Mouse (Mus musculus) CH12.LX (cell line): ENCODE data around the gene Mfsd4b5. TPM values are rescaled to one million over a fixed set of nuclear protein-coding genes. Genes with fewer than 3 reads are reported as not detected.

Experiments used
- DNase-seq: peaks from one replicate; pipeline ENCODE4 v3.0.0-alpha.2; 2013; ENCODE audit errors: extremely low read depth
- H3K27ac ChIP-seq: 2 replicates; pipeline ENCODE4 v1.5.1; 2012; ENCODE audit warnings: low read depth, mild to moderate bottlenecking, control low read depth, moderate library complexity; ENCODE audit not compliant: insufficient read depth
- H3K27me3 ChIP-seq: replicated peaks from 2 replicates; pipeline ENCODE3; 2012; ENCODE audit warnings: inconsistent platforms
- H3K36me3 ChIP-seq, 2 experiments: replicated peaks in 1 of 2; 2 replicates each; pipeline versions ENCODE3 to v1.6.1; 2012; ENCODE audit warnings: inconsistent platforms in 1 of 2, low read length in 1 of 2, mild to moderate bottlenecking in 1 of 2, mixed read lengths in 1 of 2, moderate library complexity in 1 of 2; ENCODE audit not compliant: control insufficient read depth in 1 of 2, insufficient read depth in 1 of 2
- H3K4me1 ChIP-seq, 2 experiments: 2 replicates each; pipeline ENCODE4 v1.6.1; 2012; ENCODE audit warnings: inconsistent platforms in 1 of 2, moderate library complexity in 1 of 2; ENCODE audit not compliant: insufficient read depth in 2 of 2, control insufficient read depth in 1 of 2
- H3K4me2 ChIP-seq: 2 replicates; pipeline ENCODE4 v1.6.1; 2012; ENCODE audit warnings: low read depth, mild to moderate bottlenecking, control low read depth; ENCODE audit not compliant: poor library complexity, insufficient read depth, severe bottlenecking
- H3K4me3 ChIP-seq, 3 experiments: fragments of 150-350 bp in 1 of 3; sonication (generic) in 1 of 3; replicated peaks in 1 of 3; 2 replicates each; pipeline versions ENCODE3 to v1.5.1; 2011 to 2012; ENCODE audit warnings: low read depth in 2 of 3, low read length in 2 of 3, mild to moderate bottlenecking in 2 of 3, moderate library complexity in 2 of 3, control low read depth in 1 of 3, improper control_type of control experiment in 1 of 3, inconsistent platforms in 1 of 3, mixed read lengths in 1 of 3; ENCODE audit not compliant: poor library complexity in 1 of 3
- H3K79me2 ChIP-seq: replicated peaks from 2 replicates; pipeline ENCODE4 v1.6.1; 2012; ENCODE audit warnings: mild to moderate bottlenecking, moderate library complexity; ENCODE audit not compliant: control insufficient read depth, poor library complexity, insufficient read depth, severe bottlenecking; ENCODE audit errors: extremely low read depth
- H3K9ac ChIP-seq: 2 replicates; pipeline ENCODE4 v1.6.1; 2012; ENCODE audit warnings: low read depth, mild to moderate bottlenecking, control low read depth, moderate library complexity; ENCODE audit not compliant: insufficient read depth
- H3K9me3 ChIP-seq: replicated peaks from 2 replicates; pipeline ENCODE3; 2012; ENCODE audit warnings: low read length, inconsistent platforms, mixed read lengths
- CHD1 ChIP-seq: IDR thresholded peaks from 2 replicates; pipeline ENCODE4 v1.6.1; 2012; ENCODE audit warnings: low read depth, low read length, improper control_type of control experiment, inconsistent platforms
- CHD2 ChIP-seq: IDR thresholded peaks from 2 replicates; pipeline ENCODE4 v1.6.1; 2011; ENCODE audit warnings: low read length, improper control_type of control experiment
- CTCF ChIP-seq, 2 experiments: IDR thresholded peaks in 1 of 2; conservative IDR thresholded peaks in 1 of 2; 2 replicates each; pipeline ENCODE4 v1.5.1; 2011 to 2012; ENCODE audit warnings: low read depth in 2 of 2, low read length in 2 of 2, improper control_type of control experiment in 1 of 2, inconsistent platforms in 1 of 2, mild to moderate bottlenecking in 1 of 2, moderate library complexity in 1 of 2
- ELF1 ChIP-seq: IDR thresholded peaks from 2 replicates; pipeline ENCODE4 v1.6.1; 2014; ENCODE audit warnings: low read depth, mild to moderate bottlenecking, inconsistent platforms, low read length, improper control_type of control experiment
- ETS1 ChIP-seq: conservative IDR thresholded peaks from 2 replicates; pipeline ENCODE4 v1.6.1; 2012; ENCODE audit warnings: low read depth, mild to moderate bottlenecking, inconsistent platforms, low read length, improper control_type of control experiment, moderate library complexity
- HCFC1 ChIP-seq: IDR thresholded peaks from 2 replicates; pipeline ENCODE4 v1.6.1; 2012; ENCODE audit warnings: low read depth, mild to moderate bottlenecking, inconsistent platforms, low read length, improper control_type of control experiment
- KAT2A ChIP-seq: IDR thresholded peaks from 2 replicates; pipeline ENCODE4 v1.6.1; 2012; ENCODE audit warnings: low read length, improper control_type of control experiment, inconsistent platforms; ENCODE audit not compliant: insufficient replicate concordance
- MAFK ChIP-seq: IDR thresholded peaks from 2 replicates; pipeline ENCODE4 v1.6.1; 2011; ENCODE audit warnings: low read length, improper control_type of control experiment; ENCODE audit not compliant: insufficient replicate concordance
- MXI1 ChIP-seq: IDR thresholded peaks from 2 replicates; pipeline ENCODE4 v1.6.1; 2011; ENCODE audit warnings: mild to moderate bottlenecking, low read depth, low read length, improper control_type of control experiment
- MYC ChIP-seq: IDR thresholded peaks from 2 replicates; pipeline ENCODE4 v1.6.1; 2011; ENCODE audit warnings: low read depth, mild to moderate bottlenecking, improper control_type of control experiment, low read length
- NELFE ChIP-seq: IDR thresholded peaks from 2 replicates; pipeline ENCODE4 v1.6.1; 2011; ENCODE audit warnings: low read depth, low read length, improper control_type of control experiment
- NRF1 ChIP-seq: IDR thresholded peaks from 2 replicates; pipeline ENCODE4 v1.6.1; 2014; ENCODE audit warnings: low read depth, mild to moderate bottlenecking, inconsistent platforms, low read length, improper control_type of control experiment, moderate library complexity
- PAX5 ChIP-seq: IDR thresholded peaks from 2 replicates; pipeline ENCODE4 v1.6.1; 2012; ENCODE audit warnings: low read length, inconsistent platforms, mixed read lengths
- RAD21 ChIP-seq: IDR thresholded peaks from 2 replicates; pipeline ENCODE4 v1.6.1; 2011; ENCODE audit warnings: low read depth, mild to moderate bottlenecking, low read length, improper control_type of control experiment, moderate library complexity
- SMC3 ChIP-seq: IDR thresholded peaks from 2 replicates; pipeline ENCODE4 v1.6.1; 2011; ENCODE audit warnings: low read depth, low read length, improper control_type of control experiment
- TBP ChIP-seq: conservative IDR thresholded peaks from 2 replicates; pipeline ENCODE4 v1.6.1; 2011; ENCODE audit warnings: low read depth, low read length, improper control_type of control experiment
- TCF12 ChIP-seq: IDR thresholded peaks from 2 replicates; pipeline ENCODE4 v1.6.1; 2014; ENCODE audit warnings: low read depth, mild to moderate bottlenecking, inconsistent platforms, low read length, improper control_type of control experiment
- UBTF ChIP-seq: IDR thresholded peaks from 2 replicates; pipeline ENCODE4 v1.6.1; 2012; ENCODE audit warnings: low read depth, mild to moderate bottlenecking, inconsistent platforms, low read length, improper control_type of control experiment, moderate library complexity
- USF1 ChIP-seq: IDR thresholded peaks from 2 replicates; pipeline ENCODE4 v1.6.1; 2014; ENCODE audit warnings: low read depth, mild to moderate bottlenecking, inconsistent platforms, low read length, improper control_type of control experiment
- USF2 ChIP-seq: conservative IDR thresholded peaks from 2 replicates; pipeline ENCODE4 v1.6.1; 2011; ENCODE audit warnings: low read depth, low read length, improper control_type of control experiment
- ZC3H11A ChIP-seq: IDR thresholded peaks from 2 replicates; pipeline ENCODE4 v1.6.1; 2012; ENCODE audit warnings: low read depth, mild to moderate bottlenecking, inconsistent platforms, low read length, improper control_type of control experiment
- dilution Hi-C: fragments of 300-500 bp; cut with MboI; formaldehyde crosslinking; loops from 2 replicates; pipeline ENCODE4 v1.14.3; 2020; ENCODE audit warnings: low sequenced_read_pairs; ENCODE audit not compliant: extremely low pct_unique_long_range_greater_than_20kb, extremely low pct_ligation_motif_present
- in situ Hi-C: fragments of 300-500 bp; cut with MboI; formaldehyde crosslinking; loops from 3 replicates; pipeline ENCODE4 v1.14.3; 2019; ENCODE audit warnings: low sequenced_read_pairs, low pct_ligation_motif_present, low pct_unique_long_range_greater_than_20kb, mixed read lengths
- polyA plus RNA-seq: library from polyadenylated mRNA; unstranded; fragments of >175 nt; gene quantifications from 2 replicates; pipeline ENCODE4 v1.2.1, GENCODE M21; 2012; ENCODE audit warnings: low read depth; ENCODE audit not compliant: insufficient read length
- total RNA-seq, 2 experiments: library from RNA; depleted of rRNA; stranded (reverse); fragments of 300-350 nt in 1 of 2; fragments of >200 nt in 1 of 2; gene quantifications; 2 replicates each; pipeline ENCODE4 v1.2.3; 2012 to 2014

Gene Mfsd4b5
- total and polyA plus RNA-seq, 3 experiments = not detected

DNA sequence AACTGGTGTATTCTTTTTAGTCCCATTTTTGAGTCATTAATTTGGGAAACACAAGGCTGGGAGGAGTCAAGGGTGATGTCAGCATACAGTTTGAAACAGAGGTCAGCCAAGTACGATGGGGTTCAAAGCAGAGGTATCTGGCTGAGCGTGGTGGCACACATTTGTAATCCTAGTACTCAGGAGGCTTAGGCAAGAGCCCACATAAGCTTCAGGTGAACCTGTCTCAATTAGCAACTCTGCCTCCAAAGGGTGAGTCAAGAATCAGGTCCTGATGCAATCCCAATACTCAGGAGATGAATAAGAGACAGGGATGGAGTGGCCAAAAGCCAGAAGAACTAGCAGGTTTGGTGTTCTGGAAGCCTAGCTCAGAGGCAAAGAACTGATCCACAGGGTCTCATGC is 46.5 kb upstream of the Mfsd4b5 start:
- Histone ChIP-seq H3K4me2 (no peak overlapping the region), H3K79me2 (no peaks in the 10 kb centered on the region), H3K4me3 (no peak overlapping the region), H3K4me1 (no peaks in the 10 kb centered on the region), H3K36me3 (no peaks in the 10 kb centered on the region), H3K9ac (no peak overlapping the region)
- DNase-seq = no peak
- TF ChIP-seq TBP = no peak
- no peak for TF ChIP-seq CTCF (conservative IDR thresholded peaks at IDR 0.05 in 1 of 2, IDR thresholded peaks at IDR 0.05 in 1 of 2; ENCODE audit: low read depth in 2 of 2, low read length in 2 of 2)
- no peak for TF ChIP-seq TCF12
- TF ChIP-seq KAT2A = no peak
- TF ChIP-seq MYC = no peak
- no peak for TF ChIP-seq ZC3H11A
- no peak for TF ChIP-seq SMC3
- no peak for TF ChIP-seq PAX5
- TF ChIP-seq CHD1 = no peak
- TF ChIP-seq NRF1 = no peak
- TF ChIP-seq UBTF = no peak
- no peak for TF ChIP-seq USF1
- TF ChIP-seq, all 38 proteins: peak for 0
- dilution Hi-C loops = no loop called here
- in situ Hi-C loops = no loop called here
- H3K27ac ChIP-seq = no peak overlapping the region
- no peaks in the 10 kb centered on the region for H3K27me3 ChIP-seq
- H3K9me3 ChIP-seq = no peaks in the 10 kb centered on the region

DNA sequence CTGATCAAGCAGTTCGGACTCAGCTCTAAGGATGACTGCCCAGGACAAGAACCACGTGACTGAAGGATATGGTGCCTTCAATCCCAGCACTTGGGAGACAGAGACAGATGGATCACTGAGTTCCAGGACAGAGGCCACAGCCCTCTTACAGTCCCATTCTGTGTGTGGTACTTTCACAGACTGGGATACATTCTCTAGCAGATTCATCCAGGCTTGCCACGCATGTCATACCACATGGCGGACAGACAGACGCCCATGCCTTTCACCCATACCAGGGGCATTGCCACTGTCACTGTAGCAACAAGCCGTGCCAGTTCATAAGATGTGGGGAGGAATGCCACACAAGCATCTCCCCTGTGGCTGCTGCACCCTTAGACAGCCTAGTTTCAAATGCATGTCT is 44.3 kb upstream of the Mfsd4b5 start:
- DNase-seq = no peak
- Histone ChIP-seq H3K4me2 (no peak overlapping the region), H3K9me3 (peaks cover 2% of the 10 kb centered on the region), H3K36me3 (no peaks in the 10 kb centered on the region), H3K9ac (no peak overlapping the region), H3K4me3 (no peak overlapping the region), H3K27me3 (no peaks in the 10 kb centered on the region), H3K27ac (no peak overlapping the region), H3K4me1 (no peaks in the 10 kb centered on the region), H3K79me2 (no peaks in the 10 kb centered on the region)
- dilution Hi-C loops = no loop called here
- in situ Hi-C loops = no loop called here
- no peak for TF ChIP-seq NRF1
- TF ChIP-seq NELFE = no peak
- TF ChIP-seq TBP = no peak
- no peak for TF ChIP-seq USF2
- TF ChIP-seq MXI1 = no peak

GRCm38 (mm10) chr10:40029610-40030009 is 43.2 kb upstream of the Mfsd4b5 start:
- Histone ChIP-seq H3K27ac (no peak overlapping the region), H3K9ac (no peak overlapping the region), H3K27me3 (no peaks in the 10 kb centered on the region), H3K4me2 (no peak overlapping the region), H3K4me3 (no peak overlapping the region), H3K4me1 (no peaks in the 10 kb centered on the region), H3K36me3 (no peaks in the 10 kb centered on the region), H3K9me3 (peaks cover 2% of the 10 kb centered on the region), H3K79me2 (no peaks in the 10 kb centered on the region)
- in situ Hi-C loops (no loop called here), dilution Hi-C loops (no loop called here)
- no peak for DNase-seq
- TF ChIP-seq TBP = no peak
- TF ChIP-seq CHD2 = no peak
- TF ChIP-seq ETS1 = no peak
- TF ChIP-seq NRF1 = no peak
- no peak for TF ChIP-seq KAT2A
- no peak for TF ChIP-seq RAD21
- no peak for TF ChIP-seq HCFC1
- TF ChIP-seq MAFK = no peak
- TF ChIP-seq ELF1 = no peak
- no peak for TF ChIP-seq USF2
